Mouse (Mus musculus) adrenal gland, adult 10 weeks (tissue): Measurements from ENCODE around the gene Opn1sw. TPM values are rescaled to one million over a fixed set of nuclear protein-coding genes. Genes with fewer than 3 reads are reported as not detected.

ENCODE experiments used
- polyA plus RNA-seq: library from polyadenylated mRNA; stranded (reverse); fragments of 350-450 nt; fragmentation: Illumina TruSeq; extraction: RNeasy Lipid Tissue Mini Kit (QIAGEN cat#74804); gene quantifications from one replicate; pipeline ENCODE4 v1.2.3, GENCODE M21; 2014; ENCODE audit warnings: low read depth, low replicate concordance

Opn1sw gene
- polyA plus RNA-seq = not detected

DNA sequence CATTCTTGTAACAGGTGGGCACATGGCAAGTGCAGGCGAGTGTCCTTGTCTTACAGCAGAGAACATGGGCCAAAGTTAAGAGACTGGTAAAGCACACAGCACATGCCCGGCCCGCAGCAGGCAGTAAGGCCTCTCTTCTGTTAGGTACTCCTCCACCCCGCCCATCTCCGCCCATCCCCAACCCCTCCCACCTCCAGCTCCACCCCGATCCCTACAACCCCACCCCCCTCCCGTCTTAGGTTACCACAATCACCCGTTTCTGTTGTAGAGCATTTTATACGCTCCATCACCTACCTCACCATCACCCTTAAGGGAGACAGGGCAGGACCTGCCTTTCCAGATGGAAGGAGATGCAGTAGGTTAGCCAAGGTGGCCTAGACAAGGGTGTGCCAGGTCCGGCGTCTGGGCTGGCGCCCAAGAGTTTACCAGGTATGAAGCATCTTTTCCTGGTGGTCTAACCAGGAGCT, at the start of gene Opn1sw:
TSS of gene Opn1sw (minus strand) at position 417 of the 467 bp plus-strand sequence.

DNA sequence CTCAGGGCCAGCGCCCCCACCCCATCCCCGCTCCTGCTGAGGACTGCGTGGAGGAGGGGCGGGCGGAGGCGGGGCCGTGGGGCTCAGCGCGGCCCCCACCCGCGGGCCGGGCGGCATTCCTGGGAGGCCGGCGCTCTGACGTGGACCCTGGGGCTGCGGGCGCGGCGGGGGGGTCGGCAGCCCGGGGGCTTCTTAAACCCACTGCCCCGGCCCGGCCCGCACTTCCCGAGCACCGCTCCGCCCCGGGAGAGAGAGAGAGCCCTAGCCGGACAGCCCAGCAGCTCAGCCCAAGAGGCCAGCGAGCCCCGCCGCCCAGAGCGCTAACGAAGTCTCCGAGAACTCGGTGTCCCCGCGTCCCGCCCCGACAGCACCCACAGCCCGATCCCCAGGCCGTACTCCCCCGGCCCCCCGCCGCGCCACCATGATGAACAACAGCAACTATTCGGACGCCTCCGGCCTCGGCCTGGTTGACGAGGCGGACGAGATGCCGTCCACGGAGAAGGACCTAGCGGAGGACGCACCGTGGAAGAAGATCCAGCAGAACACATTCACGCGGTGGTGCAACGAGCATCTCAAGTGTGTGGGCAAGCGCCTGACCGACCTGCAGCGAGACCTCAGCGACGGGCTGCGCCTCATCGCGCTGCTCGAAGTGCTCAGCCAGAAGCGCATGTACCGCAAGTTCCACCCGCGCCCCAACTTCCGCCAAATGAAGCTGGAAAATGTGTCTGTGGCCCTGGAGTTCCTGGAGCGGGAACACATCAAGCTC, 45.0 kb upstream of the Opn1sw start, which contains the start of gene Flnc:
TSS of gene Flnc (plus strand) at position 219 of the 766 bp plus-strand sequence.

DNA sequence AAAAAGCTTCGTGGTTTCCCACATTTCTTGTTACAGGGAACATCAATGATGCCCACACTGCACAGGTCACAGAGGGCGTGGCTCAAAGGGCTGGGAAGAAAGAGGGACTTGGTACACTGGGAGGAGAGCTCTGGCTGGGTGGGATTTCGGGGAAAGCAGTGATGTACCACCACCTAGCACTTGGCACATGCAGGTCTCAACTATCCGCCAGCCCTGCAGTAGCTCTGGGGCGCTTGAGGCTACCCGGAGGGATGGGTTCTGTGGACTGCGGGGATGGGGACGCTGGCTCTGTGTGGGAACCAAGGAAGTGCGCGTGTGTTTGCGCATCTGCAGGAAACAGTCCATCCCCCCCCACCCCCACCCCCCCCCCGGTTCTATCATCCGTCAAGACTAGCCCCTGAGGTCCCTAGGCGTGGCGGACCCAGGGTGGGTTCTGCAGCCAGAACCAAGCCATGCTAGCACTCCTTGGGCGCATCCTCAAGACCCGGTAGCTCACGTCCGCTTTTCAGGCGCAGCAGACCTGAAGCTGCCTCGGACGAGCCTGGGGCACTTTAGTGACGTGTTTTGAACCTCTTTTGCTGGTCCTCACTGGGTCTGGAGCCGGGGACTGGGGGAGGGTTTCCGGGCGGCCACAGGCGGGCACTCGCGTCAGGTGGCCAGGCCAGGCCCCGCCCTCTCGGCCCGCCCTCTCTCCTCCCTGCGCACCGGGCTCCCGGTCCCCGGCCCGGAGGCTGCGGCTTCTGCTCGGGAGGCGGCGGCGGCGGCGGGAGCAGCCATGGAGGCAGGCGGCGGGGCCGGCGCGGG, 7.8 kb upstream of the Opn1sw start, which contains the start of gene Ccdc136:
TSS of gene Ccdc136 (plus strand) at position 400 of the 804 bp plus-strand sequence.

DNA sequence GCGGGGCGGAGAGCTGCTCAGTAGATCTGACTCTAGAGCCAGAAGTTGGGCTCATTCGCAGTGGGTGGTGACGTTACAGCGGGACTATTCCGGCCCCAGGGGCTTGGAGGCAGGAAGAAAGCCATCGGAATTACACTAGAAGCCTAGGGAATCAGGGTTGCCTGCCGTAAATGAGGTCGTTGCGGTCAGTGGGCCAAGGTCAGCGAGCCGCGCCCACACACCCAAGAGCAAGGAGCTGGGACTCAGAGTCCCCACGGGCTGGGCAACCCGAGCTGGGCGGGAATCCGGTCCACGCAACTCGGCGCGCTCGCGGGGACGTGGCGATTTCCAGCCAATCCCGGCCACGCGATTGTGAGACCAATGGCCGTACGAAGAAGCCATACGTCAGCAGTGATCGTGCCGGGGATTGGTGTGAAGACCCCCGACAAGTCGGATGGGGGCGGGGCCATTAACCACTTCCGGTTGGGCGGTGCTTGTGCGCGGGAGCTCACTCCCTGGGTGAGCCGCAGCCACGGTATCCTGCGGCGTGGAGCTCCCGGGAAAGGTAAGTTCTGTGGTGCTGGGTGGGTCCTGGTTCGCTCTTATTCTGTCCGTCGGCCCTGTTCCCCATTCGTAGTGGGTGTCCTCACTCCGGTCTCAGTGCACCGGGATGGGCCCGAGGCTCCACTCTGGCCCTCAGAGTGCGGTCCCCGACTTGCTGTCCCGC, 40.5 kb downstream of the Opn1sw start, which contains the start of gene Calu:
TSS of gene Calu (plus strand) at position 405 of the 706 bp plus-strand sequence.

Other genes with a start within 250 kb of the Opn1sw start
- 45.9 TPM for gene Rbm28, start 223.5 kb downstream of the Opn1sw start, polyA plus RNA-seq
- not detected for gene Prrt4, start 208.9 kb downstream of the Opn1sw start, polyA plus RNA-seq
- 16.5 TPM for gene Impdh1, start 172.1 kb downstream of the Opn1sw start, polyA plus RNA-seq
- 5.7 TPM for gene Hilpda, start 116.0 kb downstream of the Opn1sw start, polyA plus RNA-seq
- gene Fam71f2, start 108.9 kb downstream of the Opn1sw start, polyA plus RNA-seq = not detected
- gene Fam71f1, start 69.3 kb downstream of the Opn1sw start, polyA plus RNA-seq = not detected
- gene Calu, start 40.4 kb downstream of the Opn1sw start, polyA plus RNA-seq = 382 TPM
- gene Ccdc136, start 7.8 kb upstream of the Opn1sw start, polyA plus RNA-seq = 0.82 TPM
- gene Flnc, start 44.8 kb upstream of the Opn1sw start, polyA plus RNA-seq = 0.06 TPM
- 33.1 TPM for gene Atp6v1f, start 79.2 kb upstream of the Opn1sw start, polyA plus RNA-seq
- gene Atp6v1fnb, start 83.0 kb upstream of the Opn1sw start, polyA plus RNA-seq = not detected
- gene Kcp, start 119.5 kb upstream of the Opn1sw start, polyA plus RNA-seq = not detected
- gene Irf5, start 138.2 kb upstream of the Opn1sw start, polyA plus RNA-seq = 0.93 TPM
- gene Tnpo3, start 221.4 kb upstream of the Opn1sw start, polyA plus RNA-seq = 66.2 TPM